Mouse (Mus musculus): Measurements from ENCODE around the gene Tmtc2. TPM values are rescaled to one million over a fixed set of nuclear protein-coding genes. Genes with fewer than 3 reads are reported as not detected.

The Tmtc2 gene
- total and polyA plus RNA-seq, 3 experiments = not detected

GRCm38 (mm10) chr10:105588141-105588540 is 13.9 kb upstream of the Tmtc2 start:
- Histone ChIP-seq H3K4me2 (ENCODE audit: insufficient read depth, low read depth, poor library complexity, severe bottlenecking) (no peak overlapping the region), H3K4me3 (replicated peaks in 1 of 3; ENCODE audit: low read depth in 2 of 3, low read length in 2 of 3, poor library complexity in 1 of 3) (no peak overlapping the region), H3K4me1 (ENCODE audit: control insufficient read depth in 1 of 2, insufficient read depth in 2 of 2) (no peaks in the 10 kb centered on the region), H3K27ac (ENCODE audit: insufficient read depth, low read depth) (no peak overlapping the region), H3K36me3 (replicated peaks in 1 of 2; ENCODE audit: control insufficient read depth in 1 of 2, insufficient read depth in 1 of 2, low read length in 1 of 2) (no peaks in the 10 kb centered on the region), H3K9ac (ENCODE audit: insufficient read depth, low read depth) (no peak overlapping the region), H3K27me3 (replicated peaks) (no peaks in the 10 kb centered on the region), H3K79me2 (replicated peaks; ENCODE audit: control insufficient read depth, extremely low read depth, insufficient read depth, poor library complexity, severe bottlenecking) (no peaks in the 10 kb centered on the region), H3K9me3 (replicated peaks; ENCODE audit: low read length) (peaks cover 37% of the 10 kb centered on the region)
- no peak for DNase-seq (ENCODE audit: extremely low read depth)
- dilution Hi-C loops (cut with MboI; ENCODE audit: extremely low pct_ligation_motif_present, extremely low pct_unique_long_range_greater_than_20kb, low sequenced_read_pairs) = no loop called here
- in situ Hi-C loops (cut with MboI; ENCODE audit: low pct_ligation_motif_present, low pct_unique_long_range_greater_than_20kb, low sequenced_read_pairs) = no loop called here
- TF ChIP-seq E2F4 (IDR thresholded peaks at IDR 0.05; ENCODE audit: insufficient replicate concordance, low read depth, low read length) (no peak), ELF1 (IDR thresholded peaks at IDR 0.05; ENCODE audit: low read depth, low read length) (no peak), CHD1 (IDR thresholded peaks at IDR 0.05; ENCODE audit: low read depth, low read length) (no peak), NELFE (IDR thresholded peaks at IDR 0.05; ENCODE audit: low read depth, low read length) (no peak), JUN (IDR thresholded peaks at IDR 0.05; ENCODE audit: insufficient read depth, low read depth, low read length) (no peak), NRF1 (IDR thresholded peaks at IDR 0.05; ENCODE audit: low read depth, low read length) (no peak), JUND (conservative IDR thresholded peaks at IDR 0.05; ENCODE audit: low read depth, low read length) (no peak), POLR2AphosphoS2 (IDR thresholded peaks at IDR 0.05; ENCODE audit: low read depth, low read length) (no peak), USF1 (IDR thresholded peaks at IDR 0.05; ENCODE audit: low read depth, low read length) (no peak), UBTF (IDR thresholded peaks at IDR 0.05; ENCODE audit: low read depth, low read length) (no peak), EP300 (IDR thresholded peaks at IDR 0.05; ENCODE audit: low read length) (no peak), SMC3 (IDR thresholded peaks at IDR 0.05; ENCODE audit: low read depth, low read length) (no peak), ZNF384 (IDR thresholded peaks at IDR 0.05; ENCODE audit: low read depth, low read length) (no peak), ZMIZ1 (IDR thresholded peaks at IDR 0.05; ENCODE audit: low read depth, low read length) (no peak), USF2 (conservative IDR thresholded peaks at IDR 0.05; ENCODE audit: low read depth, low read length) (no peak), TBP (conservative IDR thresholded peaks at IDR 0.05; ENCODE audit: low read depth, low read length) (no peak), KAT2A (IDR thresholded peaks at IDR 0.05; ENCODE audit: insufficient replicate concordance, low read length) (no peak), MAX (IDR thresholded peaks at IDR 0.05; ENCODE audit: low read length) (no peak), MXI1 (IDR thresholded peaks at IDR 0.05; ENCODE audit: low read depth, low read length) (no peak), MAZ (IDR thresholded peaks at IDR 0.05; ENCODE audit: low read depth, low read length) (no peak)

GRCm38 (mm10) chr10:105579318-105579717 is 5.1 kb upstream of the Tmtc2 start:
- no peak for TF ChIP-seq IRF4 (IDR thresholded peaks at IDR 0.05; ENCODE audit: low read depth, low read length)
- TF ChIP-seq EP300 (IDR thresholded peaks at IDR 0.05; ENCODE audit: low read length) = no peak
- TF ChIP-seq ELF1 (IDR thresholded peaks at IDR 0.05; ENCODE audit: low read depth, low read length) = no peak
- TF ChIP-seq MXI1 (IDR thresholded peaks at IDR 0.05; ENCODE audit: low read depth, low read length) = no peak
- no peak for TF ChIP-seq MEF2A (IDR thresholded peaks at IDR 0.05; ENCODE audit: borderline replicate concordance, low read depth, low read length)
- no peak for TF ChIP-seq RCOR1 (conservative IDR thresholded peaks at IDR 0.05; ENCODE audit: low read depth, low read length)
- TF ChIP-seq MAZ (IDR thresholded peaks at IDR 0.05; ENCODE audit: low read depth, low read length) = no peak
- TF ChIP-seq POLR2AphosphoS2 (IDR thresholded peaks at IDR 0.05; ENCODE audit: low read depth, low read length) = no peak
- TF ChIP-seq UBTF (IDR thresholded peaks at IDR 0.05; ENCODE audit: low read depth, low read length) = no peak
- no peak for TF ChIP-seq USF1 (IDR thresholded peaks at IDR 0.05; ENCODE audit: low read depth, low read length)
- no peak for TF ChIP-seq ZMIZ1 (IDR thresholded peaks at IDR 0.05; ENCODE audit: low read depth, low read length)
- TF ChIP-seq RAD21 (IDR thresholded peaks at IDR 0.05; ENCODE audit: low read depth, low read length) = no peak
- no peak for TF ChIP-seq BHLHE40 (IDR thresholded peaks at IDR 0.05; ENCODE audit: low read depth, low read length)
- TF ChIP-seq CTCF (conservative IDR thresholded peaks at IDR 0.05 in 1 of 2, IDR thresholded peaks at IDR 0.05 in 1 of 2; ENCODE audit: low read depth in 2 of 2, low read length in 2 of 2) = no peak
- no peak for TF ChIP-seq ZKSCAN1 (IDR thresholded peaks at IDR 0.05; ENCODE audit: borderline replicate concordance, low read depth, low read length)
- no peak for TF ChIP-seq SIN3A (IDR thresholded peaks at IDR 0.05; ENCODE audit: low read length)
- no peak for TF ChIP-seq POLR2A (IDR thresholded peaks at IDR 0.05; ENCODE audit: low read depth, low read length)
- no peak for TF ChIP-seq ZC3H11A (IDR thresholded peaks at IDR 0.05; ENCODE audit: low read depth, low read length)
- no peaks in the 10 kb centered on the region for H3K36me3 ChIP-seq (replicated peaks in 1 of 2; ENCODE audit: control insufficient read depth in 1 of 2, insufficient read depth in 1 of 2, low read length in 1 of 2)
- in situ Hi-C loops (cut with MboI; ENCODE audit: low pct_ligation_motif_present, low pct_unique_long_range_greater_than_20kb, low sequenced_read_pairs) (no loop called here), dilution Hi-C loops (cut with MboI; ENCODE audit: extremely low pct_ligation_motif_present, extremely low pct_unique_long_range_greater_than_20kb, low sequenced_read_pairs) (no loop called here)
- H3K4me3 ChIP-seq (replicated peaks in 1 of 3; ENCODE audit: low read depth in 2 of 3, low read length in 2 of 3, poor library complexity in 1 of 3) = no peak overlapping the region
- no peak for DNase-seq (ENCODE audit: extremely low read depth)
- no peaks in the 10 kb centered on the region for H3K27me3 ChIP-seq (replicated peaks)
- H3K4me1 ChIP-seq (ENCODE audit: control insufficient read depth in 1 of 2, insufficient read depth in 2 of 2) = no peaks in the 10 kb centered on the region
- no peak overlapping the region for H3K9ac ChIP-seq (ENCODE audit: insufficient read depth, low read depth)
- no peak overlapping the region for H3K4me2 ChIP-seq (ENCODE audit: insufficient read depth, low read depth, poor library complexity, severe bottlenecking)
- H3K9me3 ChIP-seq (replicated peaks; ENCODE audit: low read length) = peaks cover 43% of the 10 kb centered on the region
- no peaks in the 10 kb centered on the region for H3K79me2 ChIP-seq (replicated peaks; ENCODE audit: control insufficient read depth, extremely low read depth, insufficient read depth, poor library complexity, severe bottlenecking)
- no peak overlapping the region for H3K27ac ChIP-seq (ENCODE audit: insufficient read depth, low read depth)

Measured in CH12.LX (cell line).